Mouse (Mus musculus): ENCODE measurements around the gene Rapgef6. TPM values are rescaled to one million over a fixed set of nuclear protein-coding genes. Genes with fewer than 3 reads are reported as not detected.

Rapgef6 gene
- polyA plus RNA-seq, 1 experiment from 2014 or later: 13.5 TPM

GRCm38 (mm10) chr11:54739012-54739750 is 216.5 kb downstream of the Rapgef6 start:
- no peak for TF ChIP-seq CTCF (IDR thresholded peaks at IDR 0.05; ENCODE audit: low read depth)
- Histone ChIP-seq H3K4me3 (ENCODE audit: low read depth, low read length) (no peak overlapping the region), H3K27ac (ENCODE audit: low read depth, low read length) (no peak overlapping the region), H3K27me3 (replicated peaks; ENCODE audit: control insufficient read depth, insufficient read depth, low read length) (no peaks in the 10 kb centered on the region), H3K4me2 (replicated peaks; ENCODE audit: low read depth) (no peak overlapping the region), H3K9me3 (ENCODE audit: control insufficient read depth) (no peaks in the 10 kb centered on the region), H3K36me3 (ENCODE audit: control insufficient read depth, insufficient read depth) (peaks cover 25% of the 10 kb centered on the region), H3K9ac (ENCODE audit: low read depth, low read length) (no peak overlapping the region), H3K4me1 (replicated peaks; ENCODE audit: control insufficient read depth, insufficient read depth, low read length) (no peaks in the 10 kb centered on the region)
- 92% methylated on average over 4 of the region's 4 CpGs for WGBS
- ATAC-seq: no peak

GRCm38 (mm10) chr11:54741330-54741729 is 218.7 kb downstream of the Rapgef6 start:
- Histone ChIP-seq H3K4me3 (ENCODE audit: low read depth, low read length) (no peak overlapping the region), H3K27me3 (replicated peaks; ENCODE audit: control insufficient read depth, insufficient read depth, low read length) (no peaks in the 10 kb centered on the region), H3K36me3 (ENCODE audit: control insufficient read depth, insufficient read depth) (peaks cover 18% of the 10 kb centered on the region), H3K27ac (ENCODE audit: low read depth, low read length) (no peak overlapping the region), H3K4me1 (replicated peaks; ENCODE audit: control insufficient read depth, insufficient read depth, low read length) (no peaks in the 10 kb centered on the region), H3K9me3 (ENCODE audit: control insufficient read depth) (no peaks in the 10 kb centered on the region), H3K9ac (ENCODE audit: low read depth, low read length) (no peak overlapping the region), H3K4me2 (replicated peaks; ENCODE audit: low read depth) (no peak overlapping the region)
- ATAC-seq: no peak
- WGBS: 92% methylated on average over 2 of the region's 2 CpGs
- no peak for TF ChIP-seq CTCF (IDR thresholded peaks at IDR 0.05; ENCODE audit: low read depth)

- TF ChIP-seq CTCF (IDR thresholded peaks at IDR 0.05; ENCODE audit: low read depth): no peak
- no peak for ATAC-seq
- 82% methylated on average over 1 of the region's 1 CpGs for WGBS
Observed at GRCm38 (mm10) chr11:54744231-54744630, 221.6 kb downstream of the Rapgef6 start.

More at GRCm38 (mm10) chr11:54744231-54744630, 221.6 kb downstream of the Rapgef6 start:
- H3K4me2 ChIP-seq (replicated peaks; ENCODE audit: low read depth): no peak overlapping the region
- H3K9ac ChIP-seq (ENCODE audit: low read depth, low read length): no peak overlapping the region
- no peak overlapping the region for H3K27ac ChIP-seq (ENCODE audit: low read depth, low read length)
- no peak overlapping the region for H3K4me3 ChIP-seq (ENCODE audit: low read depth, low read length)
- H3K4me1 ChIP-seq (replicated peaks; ENCODE audit: control insufficient read depth, insufficient read depth, low read length): no peaks in the 10 kb centered on the region
- H3K36me3 ChIP-seq (ENCODE audit: control insufficient read depth, insufficient read depth): peaks cover 13% of the 10 kb centered on the region
- no peaks in the 10 kb centered on the region for H3K27me3 ChIP-seq (replicated peaks; ENCODE audit: control insufficient read depth, insufficient read depth, low read length)
- H3K9me3 ChIP-seq (ENCODE audit: control insufficient read depth): no peaks in the 10 kb centered on the region

Small RNA genes lying within 50 kb of the gene (microRNA-seq; reads per million reads assigned to microRNA genes)
- not detected for gene Gm26116

Other genes with a start within 250 kb of the Rapgef6 start
- 1.2 and 1.3 TPM in 2 replicates for gene Acsl6, start 219.0 kb upstream of the Rapgef6 start, polyA plus RNA-seq (2015; fragmentation: Nextera tagmentation; extraction: Ambion mirVana)
- gene Meikin, start 152.2 kb upstream of the Rapgef6 start, polyA plus RNA-seq (2015; fragmentation: Nextera tagmentation; extraction: Ambion mirVana): not detected in 2 replicates
- 5.7 and 6.0 TPM in 2 replicates for gene Fnip1, start 84.6 kb upstream of the Rapgef6 start, polyA plus RNA-seq (2015; fragmentation: Nextera tagmentation; extraction: Ambion mirVana)